Mouse (Mus musculus) erythroblast, embryonic 14.5 days (primary cell): ENCODE data around the gene Epb41l4b.

Experiments used
- GATA1 ChIP-seq: IDR thresholded peaks from 2 replicates; pipeline ENCODE4 v1.6.1; 2012; ENCODE audit warnings: low read length, inconsistent platforms, mixed read lengths
- TAL1 ChIP-seq: IDR thresholded peaks from 3 replicates; pipeline ENCODE4 v1.6.1; 2012; ENCODE audit warnings: low read length, inconsistent platforms, mixed read lengths

DNA sequence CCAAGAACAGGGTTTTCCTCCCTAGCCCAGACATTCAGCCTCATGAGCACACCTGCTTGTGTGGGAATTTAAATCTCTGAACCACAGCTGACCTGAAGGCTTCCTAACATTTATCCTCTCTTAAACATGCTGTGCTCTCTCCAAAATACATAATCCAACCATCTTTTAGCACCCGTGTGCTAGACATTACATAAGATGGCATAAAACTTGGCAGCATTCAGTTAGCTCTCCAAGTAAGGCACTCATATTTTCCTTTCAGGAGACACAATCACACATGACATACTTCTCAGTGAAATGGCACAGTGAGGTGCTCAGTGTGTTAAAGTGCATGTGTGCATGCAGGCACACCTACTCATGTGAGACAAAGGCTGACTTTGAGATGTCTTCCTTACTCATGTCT lies 200.7 kb downstream of the Epb41l4b start:
- TF ChIP-seq TAL1, result no peak
- TF ChIP-seq GATA1, result no peak
